Mouse (Mus musculus) embryonic facial prominence, embryonic 11.5 days (tissue): ENCODE measurements around the gene Dtnb. TPM values are rescaled to one million over a fixed set of nuclear protein-coding genes. Genes with fewer than 3 reads are reported as not detected.

ENCODE experiments used
- ATAC-seq: fragments of 200-750 bp; cut with Nextera tagmentation; replicated peaks from 2 replicates; pipeline ENCODE4 v1.8.0; 2017; ENCODE audit warnings: low read depth; ENCODE audit not compliant: insufficient number of reproducible peaks, low FRiP score, low TSS enrichment
- DNase-seq: peaks from one replicate; pipeline ENCODE4 v3.0.0-alpha.2; 2015; ENCODE audit warnings: low spot score
- H3K27ac ChIP-seq: fragments of 300-500 bp; sonication (generic); replicated peaks from 2 replicates; pipeline ENCODE4 v1.5.1; 2014; ENCODE audit warnings: mild to moderate bottlenecking, low read depth, low read length, control low read depth
- H3K27me3 ChIP-seq: fragments of 300-500 bp; sonication (generic); 2 replicates; pipeline ENCODE4 v1.6.1; 2014; ENCODE audit warnings: mild to moderate bottlenecking, low read length, moderate library complexity, mixed read lengths; ENCODE audit not compliant: control insufficient read depth, insufficient read depth
- H3K36me3 ChIP-seq: fragments of 300-500 bp; sonication (generic); replicated peaks from 2 replicates; pipeline ENCODE4 v1.6.1; 2014; ENCODE audit warnings: low read depth, mild to moderate bottlenecking, low read length, moderate library complexity, mixed read lengths; ENCODE audit not compliant: control insufficient read depth, insufficient read depth
- H3K4me1 ChIP-seq: fragments of 300-500 bp; sonication (generic); 2 replicates; pipeline ENCODE4 v1.6.1; 2014; ENCODE audit warnings: low read length, mixed read lengths; ENCODE audit not compliant: control insufficient read depth, insufficient read depth
- H3K4me2 ChIP-seq: fragments of 300-500 bp; sonication (generic); 2 replicates; pipeline ENCODE4 v1.6.1; 2014; ENCODE audit warnings: low read depth, mild to moderate bottlenecking, control low read depth, low read length, moderate library complexity
- H3K4me3 ChIP-seq: fragments of 300-500 bp; sonication (generic); 2 replicates; pipeline ENCODE4 v1.5.1; 2014; ENCODE audit warnings: low read depth, low read length, control low read depth
- H3K9ac ChIP-seq: fragments of 300-500 bp; sonication (generic); replicated peaks from 2 replicates; pipeline ENCODE4 v1.6.1; 2014; ENCODE audit warnings: mild to moderate bottlenecking, control low read depth, low read length
- H3K9me3 ChIP-seq: fragments of 300-500 bp; sonication (generic); replicated peaks from 2 replicates; pipeline ENCODE4 v1.6.1; 2016; ENCODE audit warnings: mild to moderate bottlenecking, low read length, inconsistent platforms, mixed read lengths; ENCODE audit not compliant: control insufficient read depth
- WGBS: fragments of 180-500 bp; shearing (Covaris S2); extraction: QIAGEN DNeasy Blood & Tissue Kit; methylation state at CpG from one replicate; pipeline ENCODE4 v1.1.7; 2014; 5-methylcytosine and 5-hydroxymethylcytosine counted together
- polyA plus RNA-seq: library from polyadenylated mRNA; unstranded; fragments of >200 nt; fragmentation: Nextera tagmentation; extraction: Ambion mirVana; gene quantifications from 2 replicates; pipeline ENCODE4 v1.2.1, GENCODE M21; 2014

Gene Dtnb
- polyA plus RNA-seq, 1 experiment from 2014 or later = 40.4 TPM

- Histone ChIP-seq H3K4me2 (no peak overlapping the region), H3K4me1 (no peaks in the 10 kb centered on the region), H3K27ac (no peak overlapping the region), H3K27me3 (no peaks in the 10 kb centered on the region), H3K9ac (no peak overlapping the region), H3K4me3 (no peak overlapping the region), H3K36me3 (no peaks in the 10 kb centered on the region), H3K9me3 (no peaks in the 10 kb centered on the region)
- ATAC-seq = no peak
- peak; percentile 78 for DNase-seq
- WGBS = 68% methylated on average over 5 of the region's 5 CpGs
Measured at GRCm38 (mm10) chr12:3695741-3696501, 123.7 kb downstream of the Dtnb start.

- Histone ChIP-seq H3K27me3 (no peaks in the 10 kb centered on the region), H3K4me1 (no peaks in the 10 kb centered on the region), H3K9me3 (no peaks in the 10 kb centered on the region), H3K4me3 (no peak overlapping the region), H3K9ac (no peak overlapping the region), H3K4me2 (no peak overlapping the region), H3K36me3 (no peaks in the 10 kb centered on the region), H3K27ac (no peak overlapping the region)
- DNase-seq (no peak), ATAC-seq (no peak)
- 89% methylated on average over 4 of the region's 4 CpGs for WGBS
Measured at GRCm38 (mm10) chr12:3700503-3700902, 128.3 kb downstream of the Dtnb start.

GRCm38 (mm10) chr12:3702903-3703302 is 130.7 kb downstream of the Dtnb start:
- H3K36me3 ChIP-seq = no peaks in the 10 kb centered on the region
- no peaks in the 10 kb centered on the region for H3K27me3 ChIP-seq
- no peak overlapping the region for H3K27ac ChIP-seq
- no peaks in the 10 kb centered on the region for H3K4me1 ChIP-seq
- no peaks in the 10 kb centered on the region for H3K9me3 ChIP-seq
- no peak overlapping the region for H3K4me3 ChIP-seq
- H3K9ac ChIP-seq = no peak overlapping the region
- H3K4me2 ChIP-seq = no peak overlapping the region
- ATAC-seq = no peak
- WGBS = 92% methylated on average over 7 of the region's 7 CpGs
- no peak for DNase-seq

GRCm38 (mm10) chr12:3719151-3719721 is 147.1 kb downstream of the Dtnb start:
- Histone ChIP-seq H3K27me3 (no peaks in the 10 kb centered on the region), H3K36me3 (no peaks in the 10 kb centered on the region), H3K4me3 (no peak overlapping the region), H3K4me1 (no peaks in the 10 kb centered on the region), H3K9me3 (no peaks in the 10 kb centered on the region), H3K27ac (no peak overlapping the region), H3K4me2 (no peak overlapping the region), H3K9ac (no peak overlapping the region)
- DNase-seq (peak; percentile 36), ATAC-seq (no peak)
- 61% methylated on average over 4 of the region's 4 CpGs for WGBS

- H3K27ac ChIP-seq = no peak overlapping the region
- DNase-seq (no peak), ATAC-seq (no peak)
- no peaks in the 10 kb centered on the region for H3K27me3 ChIP-seq
- no peaks in the 10 kb centered on the region for H3K4me1 ChIP-seq
- no peaks in the 10 kb centered on the region for H3K36me3 ChIP-seq
- 100% methylated on average over 2 of the region's 2 CpGs for WGBS
- no peaks in the 10 kb centered on the region for H3K9me3 ChIP-seq
- no peak overlapping the region for H3K9ac ChIP-seq
- no peak overlapping the region for H3K4me3 ChIP-seq
- H3K4me2 ChIP-seq = no peak overlapping the region
Measured at GRCm38 (mm10) chr12:3720527-3720926, 148.3 kb downstream of the Dtnb start.

GRCm38 (mm10) chr12:3723762-3724161 is 151.6 kb downstream of the Dtnb start:
- Histone ChIP-seq H3K27me3 (no peaks in the 10 kb centered on the region), H3K9me3 (no peaks in the 10 kb centered on the region), H3K9ac (no peak overlapping the region), H3K27ac (no peak overlapping the region), H3K4me2 (no peak overlapping the region), H3K36me3 (no peaks in the 10 kb centered on the region), H3K4me3 (no peak overlapping the region), H3K4me1 (no peaks in the 10 kb centered on the region)
- WGBS = 67% methylated on average over 3 of the region's 3 CpGs
- ATAC-seq = no peak
- DNase-seq = no peak

- Histone ChIP-seq H3K36me3 (no peaks in the 10 kb centered on the region), H3K27ac (no peak overlapping the region), H3K27me3 (no peaks in the 10 kb centered on the region), H3K4me1 (no peaks in the 10 kb centered on the region), H3K4me2 (no peak overlapping the region), H3K9me3 (no peaks in the 10 kb centered on the region), H3K4me3 (no peak overlapping the region), H3K9ac (no peak overlapping the region)
- 61% methylated on average over 5 of the region's 5 CpGs for WGBS
- DNase-seq (no peak), ATAC-seq (no peak)
Measured at GRCm38 (mm10) chr12:3724822-3725370, 152.7 kb downstream of the Dtnb start.

- Histone ChIP-seq H3K9ac (no peak overlapping the region), H3K27ac (no peak overlapping the region), H3K36me3 (no peaks in the 10 kb centered on the region), H3K4me2 (no peak overlapping the region), H3K27me3 (no peaks in the 10 kb centered on the region), H3K9me3 (no peaks in the 10 kb centered on the region), H3K4me1 (no peaks in the 10 kb centered on the region), H3K4me3 (no peak overlapping the region)
- no peak for ATAC-seq
- DNase-seq = no peak
- WGBS = 94% methylated on average over 6 of the region's 6 CpGs
Measured at GRCm38 (mm10) chr12:3729521-3730075, 157.4 kb downstream of the Dtnb start.
